Mouse (Mus musculus) midbrain, embryonic 13.5 days (tissue): ENCODE data around the gene Pex26. TPM values are rescaled to one million over a fixed set of nuclear protein-coding genes. Genes with fewer than 3 reads are reported as not detected.

ENCODE experiments used
- ATAC-seq: fragments of 200-750 bp; cut with Nextera tagmentation; 2 replicates; pipeline ENCODE4 v1.8.0; 2017; ENCODE audit warnings: mild to moderate bottlenecking, moderate TSS enrichment, moderate library complexity
- H3K27ac ChIP-seq: fragments of 300-500 bp; sonication (generic); 2 replicates; pipeline ENCODE4 v1.5.1; 2015; ENCODE audit warnings: inconsistent platforms, mild to moderate bottlenecking, moderate library complexity
- H3K27me3 ChIP-seq: fragments of 300-500 bp; sonication (generic); 2 replicates; pipeline ENCODE4 v1.6.1; 2015; ENCODE audit warnings: mild to moderate bottlenecking, inconsistent platforms
- H3K36me3 ChIP-seq: fragments of 300-500 bp; sonication (generic); 2 replicates; pipeline ENCODE4 v1.6.1; 2015; ENCODE audit warnings: mild to moderate bottlenecking, inconsistent platforms
- H3K4me1 ChIP-seq: fragments of 300-500 bp; sonication (generic); replicated peaks from 2 replicates; pipeline ENCODE4 v1.6.1; 2015; ENCODE audit warnings: inconsistent platforms
- H3K4me2 ChIP-seq: fragments of 300-500 bp; sonication (generic); replicated peaks from 2 replicates; pipeline ENCODE4 v1.6.1; 2015; ENCODE audit warnings: moderate library complexity, mild to moderate bottlenecking, inconsistent platforms
- H3K4me3 ChIP-seq: fragments of 300-500 bp; sonication (generic); replicated peaks from 2 replicates; pipeline ENCODE4 v1.5.1; 2015; ENCODE audit warnings: mild to moderate bottlenecking, inconsistent platforms
- H3K9ac ChIP-seq: fragments of 300-500 bp; sonication (generic); replicated peaks from 2 replicates; pipeline ENCODE4 v1.6.1; 2015; ENCODE audit warnings: mild to moderate bottlenecking, inconsistent platforms
- H3K9me3 ChIP-seq: fragments of 300-500 bp; sonication (generic); 2 replicates; pipeline ENCODE4 v1.6.1; 2016; ENCODE audit warnings: mild to moderate bottlenecking, inconsistent platforms
- WGBS: fragments of 180-500 bp; shearing (Covaris S2); methylation state at CpG from one replicate; pipeline ENCODE4 v1.1.7; 2015; 5-methylcytosine and 5-hydroxymethylcytosine counted together
- polyA plus RNA-seq: library from polyadenylated mRNA; unstranded; fragments of >200 nt; fragmentation: Nextera tagmentation; extraction: Ambion mirVana; gene quantifications from 2 replicates; pipeline ENCODE4 v1.2.1, GENCODE M21; 2015

The Pex26 gene
- polyA plus RNA-seq, 1 experiment from 2014 or later: 14.5 TPM

DNA sequence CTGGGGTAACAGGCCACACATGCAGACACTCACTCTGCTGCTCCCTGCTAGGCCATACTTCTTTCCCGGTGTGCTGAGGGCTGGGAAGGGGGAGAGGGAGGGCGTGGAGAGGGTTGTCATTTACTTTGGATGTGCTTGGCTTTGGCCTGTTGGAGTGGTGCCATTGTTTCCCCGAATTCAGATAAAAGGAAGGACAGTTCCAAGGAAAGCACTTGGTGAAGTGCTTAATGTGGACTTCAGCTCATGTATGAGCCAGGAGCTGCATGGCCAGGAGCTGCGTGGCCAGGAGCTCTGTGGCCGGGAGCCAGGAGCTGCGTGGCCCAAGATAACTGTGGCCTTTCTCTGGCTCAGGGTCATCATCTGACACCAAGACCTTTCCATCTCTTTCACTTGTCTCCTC is 12.4 kb upstream of the Pex26 start:
- Histone ChIP-seq H3K4me2 (no peak overlapping the region), H3K4me1 (peaks cover 7% of the 10 kb centered on the region), H3K27ac (no peak overlapping the region), H3K36me3 (no peaks in the 10 kb centered on the region), H3K9me3 (no peaks in the 10 kb centered on the region), H3K9ac (no peak overlapping the region), H3K27me3 (no peaks in the 10 kb centered on the region), H3K4me3 (no peak overlapping the region)
- 88% methylated on average over 6 of the region's 6 CpGs for WGBS
- ATAC-seq: no peak

DNA sequence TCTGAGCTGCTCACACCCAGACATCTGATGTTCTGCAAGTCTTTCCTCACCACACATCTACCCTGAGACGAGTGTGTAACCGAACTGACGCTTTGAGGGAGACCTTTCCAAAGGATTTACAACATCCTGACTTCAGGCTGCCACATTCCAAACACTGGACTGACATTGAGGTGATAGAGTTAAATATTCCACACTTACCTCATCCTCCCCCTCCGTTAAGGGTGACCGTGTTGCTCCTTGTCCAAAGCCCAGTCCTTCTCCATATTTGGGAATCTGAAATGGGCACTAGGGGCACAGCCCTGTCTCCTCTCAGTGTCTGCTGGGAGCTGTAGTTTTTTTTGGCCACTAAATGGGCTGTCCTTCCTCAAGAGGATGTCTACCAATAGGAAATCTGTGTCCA is 10.0 kb upstream of the Pex26 start:
- Histone ChIP-seq H3K27ac (no peak overlapping the region), H3K27me3 (no peaks in the 10 kb centered on the region), H3K4me3 (no peak overlapping the region), H3K36me3 (no peaks in the 10 kb centered on the region), H3K9ac (no peak overlapping the region), H3K9me3 (no peaks in the 10 kb centered on the region), H3K4me2 (no peak overlapping the region), H3K4me1 (peaks cover 9% of the 10 kb centered on the region)
- 82% methylated on average over 5 of the region's 5 CpGs for WGBS
- ATAC-seq: no peak

DNA sequence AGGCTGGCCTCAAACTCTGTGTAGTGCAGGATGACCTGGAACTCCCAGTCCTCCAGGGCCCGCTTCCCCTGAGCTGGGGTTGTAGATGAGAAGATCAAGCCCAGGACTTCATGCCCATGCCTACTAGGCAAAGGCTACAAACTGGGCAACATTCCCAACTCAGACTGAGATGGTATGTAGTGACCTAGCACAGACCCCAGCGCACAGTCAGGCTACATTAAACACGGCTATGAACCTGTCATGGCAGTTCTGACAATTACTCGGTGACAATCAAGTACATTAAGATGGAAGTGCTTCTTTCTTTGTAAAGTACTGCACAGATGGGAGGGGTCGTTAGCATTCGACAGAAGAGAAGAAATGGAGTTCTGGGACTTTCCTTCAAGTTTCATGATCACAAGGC is 8.7 kb upstream of the Pex26 start:
- Histone ChIP-seq H3K4me3 (no peak overlapping the region), H3K4me1 (peaks cover 9% of the 10 kb centered on the region), H3K27ac (no peak overlapping the region), H3K27me3 (no peaks in the 10 kb centered on the region), H3K36me3 (no peaks in the 10 kb centered on the region), H3K4me2 (no peak overlapping the region), H3K9me3 (no peaks in the 10 kb centered on the region), H3K9ac (no peak overlapping the region)
- no peak for ATAC-seq
- WGBS: 91% methylated on average over 6 of the region's 6 CpGs

DNA sequence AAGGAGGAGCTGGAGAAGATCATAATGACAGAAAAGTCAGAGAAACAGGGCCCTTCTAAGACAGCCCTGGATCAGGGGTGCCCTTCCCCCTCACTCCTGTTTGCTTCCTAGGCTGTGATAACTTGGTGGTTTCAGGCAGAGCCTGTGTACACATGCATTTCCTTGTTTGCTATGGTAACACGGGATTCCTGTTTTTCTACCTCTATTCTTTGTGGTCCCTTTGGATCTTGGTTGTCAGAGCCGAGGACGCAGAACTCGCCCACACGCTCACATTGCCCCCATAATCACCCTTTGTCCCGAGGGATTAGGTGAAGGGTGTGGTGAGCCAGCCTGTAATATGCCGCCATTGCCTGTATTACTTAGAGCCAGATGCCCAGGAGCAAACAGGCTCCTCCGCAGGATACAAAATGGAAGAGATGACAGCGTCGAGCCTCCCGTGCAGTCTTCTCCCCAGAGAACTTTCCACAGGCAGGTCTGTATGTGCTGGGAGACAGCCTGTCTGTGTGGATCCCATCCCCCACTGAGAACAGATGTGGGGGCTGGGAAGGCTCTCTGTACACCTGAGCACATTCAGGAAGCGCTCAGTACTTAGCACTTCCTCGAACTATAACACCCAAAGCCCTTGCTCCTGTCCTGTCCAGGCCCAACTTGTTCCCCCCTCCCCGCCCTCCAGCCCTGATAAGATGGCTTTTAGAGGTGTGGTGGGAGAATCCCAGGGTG is 7.3 kb upstream of the Pex26 start:
- H3K27ac ChIP-seq: no peak overlapping the region
- no peak overlapping the region for H3K4me3 ChIP-seq
- no peak overlapping the region for H3K4me2 ChIP-seq
- H3K36me3 ChIP-seq: no peaks in the 10 kb centered on the region
- H3K9me3 ChIP-seq: no peaks in the 10 kb centered on the region
- no peaks in the 10 kb centered on the region for H3K27me3 ChIP-seq
- no peak overlapping the region for H3K9ac ChIP-seq
- peak; percentile 15; the same call in 1 of the 2 replicates for ATAC-seq
- H3K4me1 ChIP-seq: peaks cover 9% of the 10 kb centered on the region
- 42% methylated on average over 14 of the region's 14 CpGs for WGBS

DNA sequence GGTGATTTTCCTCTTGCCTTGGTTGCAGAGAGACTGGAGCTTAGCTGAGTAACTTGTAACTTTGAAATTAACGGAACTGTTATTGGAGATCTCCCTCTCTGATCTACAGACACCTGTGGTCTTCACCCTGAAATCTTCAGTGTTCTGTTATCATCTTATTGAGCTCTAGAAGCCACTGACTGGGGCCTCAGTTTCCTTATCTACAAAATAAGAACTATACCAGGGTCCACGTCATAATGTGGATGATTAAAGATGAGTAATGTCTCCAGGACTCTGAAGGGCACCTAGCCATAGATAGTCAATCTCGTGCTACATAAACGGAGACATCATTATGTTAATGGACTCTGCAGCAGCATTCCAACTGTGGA is 6.8 kb upstream of the Pex26 start:
- no peak for ATAC-seq
- H3K4me2 ChIP-seq: no peak overlapping the region
- no peak overlapping the region for H3K27ac ChIP-seq
- H3K9me3 ChIP-seq: no peaks in the 10 kb centered on the region
- peaks cover 9% of the 10 kb centered on the region for H3K4me1 ChIP-seq
- no peak overlapping the region for H3K4me3 ChIP-seq
- H3K36me3 ChIP-seq: no peaks in the 10 kb centered on the region
- no peak overlapping the region for H3K9ac ChIP-seq
- H3K27me3 ChIP-seq: no peaks in the 10 kb centered on the region
- WGBS: 81% methylated on average over 4 of the region's 4 CpGs

DNA sequence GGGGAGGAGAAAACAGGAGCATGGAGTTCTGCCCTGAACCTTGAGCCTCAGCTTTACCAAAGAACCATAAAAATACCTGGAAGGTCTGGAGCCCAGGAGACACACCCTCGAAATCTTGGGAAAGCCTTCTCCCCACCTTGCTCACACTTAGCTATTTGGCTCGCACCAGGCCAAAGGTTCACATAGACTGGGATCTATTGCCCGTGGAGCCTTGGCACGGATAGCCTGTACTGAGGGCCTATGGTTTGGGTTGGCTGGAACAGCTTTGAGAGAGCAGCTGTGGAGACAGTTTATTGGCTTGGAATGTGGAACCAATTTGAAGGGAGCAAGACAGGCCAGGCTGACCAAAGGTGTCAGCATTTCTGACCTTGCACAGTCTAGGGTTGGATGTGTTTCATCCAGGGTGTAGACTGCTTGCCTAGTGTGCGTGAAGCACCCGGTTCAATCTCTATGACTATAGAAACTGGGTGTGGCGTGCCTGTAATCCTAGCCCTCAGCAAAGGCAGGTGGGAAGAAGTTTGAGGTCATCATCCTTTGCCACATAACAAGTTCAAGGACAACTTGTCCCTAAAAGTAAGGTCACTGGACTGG is 6.3 kb upstream of the Pex26 start:
- H3K4me3 ChIP-seq: no peak overlapping the region
- no peak overlapping the region for H3K4me2 ChIP-seq
- no peaks in the 10 kb centered on the region for H3K9me3 ChIP-seq
- H3K36me3 ChIP-seq: no peaks in the 10 kb centered on the region
- H3K4me1 ChIP-seq: peaks cover 9% of the 10 kb centered on the region
- ATAC-seq: no peak
- H3K27me3 ChIP-seq: no peaks in the 10 kb centered on the region
- H3K27ac ChIP-seq: no peak overlapping the region
- H3K9ac ChIP-seq: no peak overlapping the region
- 92% methylated on average over 7 of the region's 7 CpGs for WGBS

DNA sequence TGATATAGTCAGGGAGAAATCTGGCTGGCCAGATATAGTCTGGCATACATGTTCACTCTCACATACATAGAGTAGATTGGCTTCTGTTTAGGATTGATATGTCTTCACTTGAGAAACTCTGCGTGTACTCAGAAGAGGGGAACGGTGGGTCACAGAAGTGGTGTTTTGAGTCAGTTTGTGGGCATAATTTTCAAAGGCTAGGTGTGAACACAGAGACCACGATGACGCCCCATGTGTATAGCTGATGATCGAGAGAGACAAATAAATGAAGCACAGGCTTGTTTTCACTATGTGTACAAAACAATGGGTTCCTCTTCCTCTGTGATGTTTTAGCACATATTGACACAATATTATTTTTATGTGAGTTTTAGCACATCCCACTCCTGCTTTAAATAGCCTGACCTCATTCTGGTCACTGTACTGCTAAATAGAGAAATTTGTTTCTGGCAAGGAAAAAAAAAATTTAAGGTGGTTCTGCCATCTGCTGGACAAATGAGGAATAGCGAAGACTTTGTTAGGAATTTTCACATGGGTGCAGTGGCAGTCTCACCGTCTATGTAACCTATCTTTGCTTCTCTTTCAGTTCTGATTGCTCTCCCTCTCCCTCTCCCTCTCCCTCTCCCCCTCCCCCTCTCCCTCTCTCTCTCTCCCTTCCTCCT is 4.6 kb upstream of the Pex26 start:
- Histone ChIP-seq H3K9ac (peak overlapping the region; percentile 23; the same call in 1 of the 2 replicates), H3K4me1 (peaks cover 13% of the 10 kb centered on the region), H3K4me3 (no peak overlapping the region), H3K4me2 (no peak overlapping the region), H3K9me3 (no peaks in the 10 kb centered on the region), H3K27ac (no peak overlapping the region), H3K36me3 (no peaks in the 10 kb centered on the region), H3K27me3 (no peaks in the 10 kb centered on the region)
- WGBS: 61% methylated on average over 7 of the region's 7 CpGs
- no peak for ATAC-seq

DNA sequence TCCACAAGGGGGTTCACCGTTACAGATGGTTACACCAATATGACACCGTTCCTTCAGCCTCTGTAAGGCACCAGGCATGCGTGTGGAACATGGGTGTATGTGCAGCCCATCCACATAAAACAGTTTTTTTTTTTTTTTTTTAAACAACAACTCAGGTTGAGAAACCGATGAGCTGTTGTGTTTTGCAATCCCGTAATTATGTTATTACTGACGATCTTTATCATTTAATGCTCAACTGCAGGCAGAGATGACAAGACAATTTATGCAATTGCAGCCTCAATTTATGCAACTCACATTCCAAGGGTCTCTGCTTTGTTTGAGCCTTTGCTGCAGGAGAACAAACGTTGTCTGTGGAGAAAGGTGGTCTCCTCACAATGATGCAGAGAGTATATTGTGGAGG is 3.6 kb upstream of the Pex26 start:
- Histone ChIP-seq H3K27ac (no peak overlapping the region), H3K9ac (no peak overlapping the region), H3K4me2 (no peak overlapping the region), H3K27me3 (no peaks in the 10 kb centered on the region), H3K36me3 (no peaks in the 10 kb centered on the region), H3K4me1 (peaks cover 21% of the 10 kb centered on the region), H3K9me3 (no peaks in the 10 kb centered on the region), H3K4me3 (no peak overlapping the region)
- no peak for ATAC-seq
- WGBS: 74% methylated on average over 7 of the region's 7 CpGs

DNA sequence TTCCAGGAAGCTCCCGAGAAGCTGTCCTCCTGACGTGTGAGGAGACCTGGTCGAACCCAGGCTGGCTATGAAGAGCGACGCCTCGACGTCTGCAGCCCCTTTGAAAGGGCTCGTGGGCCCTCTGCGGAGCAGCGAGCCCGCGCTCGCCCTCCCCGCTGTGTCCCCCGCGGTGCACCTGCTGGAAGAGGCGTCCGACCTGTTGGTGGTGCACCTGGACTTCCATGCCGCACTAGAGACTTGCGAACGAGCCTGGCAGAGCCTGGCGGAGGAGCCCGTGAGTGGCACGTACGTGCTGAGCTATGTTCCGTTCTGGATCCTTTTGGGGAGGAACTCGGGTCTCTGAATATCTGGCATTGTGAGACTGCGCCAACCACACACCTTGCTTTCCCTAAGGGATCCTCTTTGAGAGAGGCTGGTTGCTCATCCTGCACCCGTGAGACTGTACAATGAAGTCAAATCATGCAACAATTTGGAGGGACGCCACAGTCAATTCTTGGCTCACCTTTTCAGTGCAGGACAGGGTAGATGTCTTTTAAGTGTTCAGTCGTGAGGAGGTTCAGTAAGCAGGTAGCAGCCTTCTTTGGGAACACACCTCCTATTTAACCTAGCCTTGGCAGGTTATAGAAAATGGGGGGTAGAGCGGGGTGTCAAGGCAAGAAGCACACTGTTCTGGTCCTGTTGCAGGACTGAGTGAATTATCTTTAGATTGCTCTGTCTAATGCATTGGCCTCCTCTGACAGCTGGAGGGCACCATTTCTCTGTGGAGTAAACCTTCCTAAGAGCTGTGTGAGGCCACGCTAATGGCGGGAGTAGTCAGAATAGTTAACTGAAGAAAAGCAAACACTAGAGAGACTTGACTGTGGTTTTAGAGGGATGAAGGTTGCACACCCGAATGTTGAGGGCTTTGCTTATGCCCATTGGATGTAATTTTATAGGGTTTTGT is 1.0 kb downstream of the Pex26 start:
- Histone ChIP-seq H3K4me3 (peak overlapping the region; percentile 72), H3K4me1 (peaks cover 29% of the 10 kb centered on the region), H3K4me2 (peak overlapping the region; percentile 78), H3K27ac (peak overlapping the region; percentile 76; the same call in 1 of the 2 replicates), H3K9ac (peak overlapping the region; percentile 78), H3K36me3 (peaks cover 22% of the 10 kb centered on the region), H3K27me3 (no peaks in the 10 kb centered on the region), H3K9me3 (no peaks in the 10 kb centered on the region)
- WGBS: 3% methylated on average over 35 of the region's 35 CpGs
- ATAC-seq: peak; percentile 53

DNA sequence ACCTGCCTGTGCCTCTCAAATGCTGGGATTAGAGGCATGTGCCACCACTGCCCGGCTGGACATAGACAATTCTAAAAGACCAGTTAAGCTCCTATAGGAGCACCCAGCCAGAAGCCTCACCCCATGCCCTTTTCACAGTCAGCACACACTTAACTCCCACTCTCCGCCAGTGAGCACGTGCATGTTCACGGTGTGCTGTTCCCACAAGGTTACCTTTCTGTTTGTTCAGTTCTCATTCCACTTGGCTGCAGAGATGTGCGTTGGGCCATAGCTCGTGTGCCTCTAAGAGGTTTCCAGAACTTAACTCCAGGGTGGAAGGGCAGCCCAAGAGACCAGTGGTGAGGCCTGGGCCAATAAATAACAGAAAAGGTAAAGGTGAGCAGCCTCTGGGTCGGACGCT is 1.8 kb downstream of the Pex26 start:
- Histone ChIP-seq H3K27me3 (no peaks in the 10 kb centered on the region), H3K4me2 (peak overlapping the region; percentile 78), H3K36me3 (peaks cover 29% of the 10 kb centered on the region), H3K4me1 (peaks cover 29% of the 10 kb centered on the region), H3K4me3 (peak overlapping the region; percentile 72), H3K9me3 (no peaks in the 10 kb centered on the region), H3K9ac (peak overlapping the region; percentile 10; the same call in 1 of the 2 replicates), H3K27ac (no peak overlapping the region)
- 86% methylated on average over 8 of the region's 8 CpGs for WGBS
- no peak for ATAC-seq

DNA sequence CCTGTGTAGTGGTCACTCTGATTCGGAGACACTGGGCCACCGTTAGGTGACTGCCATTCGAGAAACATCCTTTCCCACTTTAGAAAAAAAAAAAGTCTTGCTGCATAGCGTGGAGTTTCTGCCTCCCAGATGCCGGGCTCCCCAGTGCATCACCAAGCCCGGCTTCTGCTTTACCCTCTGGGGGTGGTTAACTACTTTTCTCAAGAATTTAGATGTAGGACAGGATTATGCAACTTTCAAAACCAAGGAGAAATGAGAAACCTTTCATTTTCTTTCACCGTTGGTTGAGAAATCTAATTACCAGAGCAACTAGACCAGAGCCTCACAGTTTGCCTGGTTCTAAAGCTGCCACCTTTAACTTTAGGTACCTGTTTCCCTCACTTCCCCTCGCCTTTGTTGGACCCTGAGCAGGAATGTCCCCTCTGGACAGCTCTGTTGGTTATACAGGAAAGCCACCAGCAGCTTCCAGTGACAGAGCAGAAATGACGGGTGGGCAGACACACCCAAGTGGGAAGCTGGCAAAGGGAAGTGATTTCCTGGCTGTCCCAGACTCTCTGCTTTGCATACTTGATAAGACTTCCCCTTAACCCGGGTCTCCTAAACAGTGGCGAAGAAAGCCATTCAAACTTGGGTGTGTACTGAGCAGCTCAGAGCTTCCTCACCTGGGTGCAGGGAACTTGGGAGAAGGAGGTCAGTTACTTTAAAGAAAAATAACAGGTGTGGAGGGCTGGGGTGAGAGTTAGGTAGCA is 8.0 kb downstream of the Pex26 start:
- Histone ChIP-seq H3K4me2 (no peak overlapping the region), H3K27ac (no peak overlapping the region), H3K4me3 (no peak overlapping the region), H3K27me3 (no peaks in the 10 kb centered on the region), H3K36me3 (peaks cover 76% of the 10 kb centered on the region), H3K9ac (no peak overlapping the region), H3K9me3 (no peaks in the 10 kb centered on the region), H3K4me1 (peaks cover under 1% of the 10 kb centered on the region; the same call in 1 of the 2 replicates)
- WGBS: 91% methylated on average over 11 of the region's 11 CpGs
- no peak for ATAC-seq
